Mouse (Mus musculus) C2C12 (cell line): ENCODE measurements around the gene Mypop. TPM values are rescaled to one million over a fixed set of nuclear protein-coding genes. Genes with fewer than 3 reads are reported as not detected.

Experiments
- H3K27me3 ChIP-seq: one replicate; pipeline ENCODE4 v1.6.1; 2011; ENCODE audit not compliant: control insufficient read depth, insufficient read depth, insufficient read length
- H3K36me3 ChIP-seq: one replicate; pipeline ENCODE4 v1.6.1; 2011; ENCODE audit not compliant: control insufficient read depth, insufficient read depth
- H3K4me3 ChIP-seq: one replicate; pipeline ENCODE4 v1.5.1; 2011; ENCODE audit warnings: mild to moderate bottlenecking, control low read depth; ENCODE audit not compliant: poor library complexity, insufficient read depth, severe bottlenecking
- H3K79me2 ChIP-seq: one replicate; pipeline ENCODE4 v1.6.1; 2011; ENCODE audit not compliant: control insufficient read depth, insufficient read depth
- H3K79me3 ChIP-seq: one replicate; pipeline ENCODE4 v1.6.1; 2011; ENCODE audit warnings: low read depth, control low read depth
- H3ac ChIP-seq: one replicate; pipeline ENCODE3; 2011; ENCODE audit warnings: low read depth; ENCODE audit not compliant: control insufficient read depth, insufficient read length
- CEBPB ChIP-seq: IDR thresholded peaks from one replicate; pipeline ENCODE4 v1.6.1; 2011; ENCODE audit warnings: low read depth, mild to moderate bottlenecking, control low read depth, moderate library complexity
- CTCF ChIP-seq: IDR thresholded peaks from one replicate; pipeline ENCODE4 v1.5.1; 2011; ENCODE audit not compliant: control insufficient read depth, insufficient read depth, insufficient read length
- FOSL1 ChIP-seq: IDR thresholded peaks from one replicate; pipeline ENCODE4 v1.8.0; 2011; ENCODE audit warnings: mild to moderate bottlenecking, low read length; ENCODE audit not compliant: poor library complexity, insufficient read depth, severe bottlenecking
- MAX ChIP-seq: IDR thresholded peaks from one replicate; pipeline ENCODE4 v1.6.1; 2011; ENCODE audit warnings: mild to moderate bottlenecking, control low read depth
- MYOD1 ChIP-seq: IDR thresholded peaks from one replicate; pipeline ENCODE4 v1.6.1; 2011; ENCODE audit warnings: low read depth; ENCODE audit not compliant: control insufficient read depth, insufficient read length
- MYOG ChIP-seq: IDR thresholded peaks from one replicate; pipeline ENCODE4 v1.6.1; 2011; ENCODE audit not compliant: control insufficient read depth, insufficient read length; ENCODE audit errors: extremely low read depth
- USF1 ChIP-seq: IDR thresholded peaks from one replicate; pipeline ENCODE4 v1.6.1; 2011; ENCODE audit warnings: low read depth, mild to moderate bottlenecking, control low read depth, moderate library complexity
- polyA plus RNA-seq: library from polyadenylated mRNA; unstranded; fragments of >200 nt; fragmentation: generic; extraction: Trizol; gene quantifications from one replicate; pipeline ENCODE4 v1.2.1, GENCODE M21; 2012; ENCODE audit warnings: missing spikeins

Mypop gene
- polyA plus RNA-seq, 1 experiment: 17.8 TPM

DNA sequence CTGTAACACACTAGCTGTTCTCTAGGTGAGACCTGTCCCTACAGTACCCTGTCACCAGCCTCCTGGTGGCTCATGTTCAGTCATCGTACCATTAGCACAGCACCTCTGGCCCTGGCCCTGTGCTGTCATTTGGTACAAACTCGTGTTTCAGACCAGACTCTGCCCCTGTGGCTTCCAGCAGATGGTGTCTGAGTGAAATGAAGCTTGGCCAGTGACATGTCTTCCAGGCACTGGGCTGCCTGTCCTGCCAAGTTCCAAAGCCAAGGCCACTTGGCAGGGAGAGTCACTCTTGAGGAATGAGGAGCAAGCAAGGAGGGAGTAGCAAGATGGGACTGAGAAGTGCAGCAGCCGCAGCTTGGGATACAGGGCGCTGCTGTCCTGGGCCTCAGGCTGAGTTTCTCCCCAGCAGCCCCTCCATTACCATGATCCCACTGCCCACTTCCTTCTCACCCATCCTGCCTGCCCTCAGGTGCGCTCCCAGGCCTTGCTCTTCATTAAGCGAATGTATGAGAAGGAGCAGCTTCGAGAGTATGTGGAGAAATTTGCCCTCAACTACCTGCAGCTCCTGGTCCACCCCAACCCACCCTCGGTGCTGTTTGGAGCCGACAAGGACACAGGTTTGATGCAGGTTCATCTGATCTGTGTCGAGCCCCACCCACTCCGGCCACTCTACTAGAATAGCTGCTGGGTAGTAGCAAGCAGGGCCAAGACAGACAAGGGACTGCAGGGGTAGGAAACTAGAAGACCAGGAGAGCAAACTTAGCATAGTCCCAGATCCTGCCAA lies 55.4 kb downstream of the Mypop start:
- Histone ChIP-seq H3K79me2 (no peaks in the 10 kb centered on the region), H3K27me3 (no peaks in the 10 kb centered on the region), H3K79me3 (no peaks in the 10 kb centered on the region), H3K36me3 (peaks cover 36% of the 10 kb centered on the region), H3K4me3 (no peak overlapping the region), H3ac (no peak overlapping the region)
- TF ChIP-seq CEBPB (no peak), CTCF (no peak), MYOD1 (no peak), MYOG (no peak), FOSL1 (no peak), MAX (no peak), USF1 (no peak)

DNA sequence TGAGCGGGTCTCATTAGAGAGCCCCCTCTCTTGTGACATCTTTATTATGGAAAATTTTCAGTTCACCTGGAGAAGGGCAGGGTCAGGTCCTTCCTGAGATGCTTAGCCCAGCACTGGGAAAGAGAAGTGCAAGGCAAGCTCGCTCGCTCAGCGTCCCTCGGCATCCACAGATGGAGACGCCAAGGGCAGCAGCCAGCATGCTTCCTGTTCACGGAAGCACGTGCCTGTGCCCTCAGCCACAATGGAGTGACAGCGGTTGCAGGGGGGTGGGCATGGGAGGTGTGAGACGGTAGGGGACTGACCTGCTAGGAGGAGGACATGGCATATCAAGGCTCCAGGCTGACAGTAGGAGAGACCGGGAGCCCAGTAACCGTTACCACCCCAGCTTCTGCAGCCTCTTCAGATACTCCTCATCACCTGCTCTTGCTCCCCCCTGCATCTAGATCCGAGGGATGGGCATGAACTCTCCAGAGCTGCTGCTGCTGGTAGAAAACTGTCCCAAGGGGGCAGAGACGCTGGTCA lies 57.0 kb downstream of the Mypop start:
- H3K27me3 ChIP-seq: no peaks in the 10 kb centered on the region
- no peaks in the 10 kb centered on the region for H3K79me3 ChIP-seq
- H3K4me3 ChIP-seq: no peak overlapping the region
- TF ChIP-seq USF1 (no peak), MYOD1 (no peak), FOSL1 (no peak), MYOG (no peak), CEBPB (no peak), MAX (no peak), CTCF (no peak)
- H3ac ChIP-seq: no peak overlapping the region
- no peaks in the 10 kb centered on the region for H3K79me2 ChIP-seq
- H3K36me3 ChIP-seq: peaks cover 31% of the 10 kb centered on the region

DNA sequence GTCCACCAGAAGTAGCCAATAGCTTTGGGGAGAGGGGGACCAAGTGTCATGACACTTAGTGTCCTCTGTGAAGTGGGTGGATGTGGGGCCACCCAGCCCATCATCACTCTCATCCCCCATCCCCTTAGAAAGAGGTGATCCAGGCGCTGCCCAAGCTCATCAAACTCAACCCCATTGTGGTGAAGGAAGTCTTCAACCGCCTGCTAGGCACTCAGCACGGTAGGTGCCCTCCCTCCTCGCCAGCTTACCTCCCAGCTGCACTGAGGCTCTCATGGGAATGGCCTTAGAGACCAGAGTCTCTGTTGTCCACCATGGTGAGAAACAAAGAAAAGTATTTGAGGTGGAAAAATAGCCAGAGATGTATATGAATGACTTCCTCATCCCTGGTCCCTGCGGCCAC lies 58.2 kb downstream of the Mypop start:
- no peak for TF ChIP-seq CEBPB
- TF ChIP-seq MYOD1: no peak
- no peak for TF ChIP-seq MAX
- TF ChIP-seq MYOG: no peak
- no peak for TF ChIP-seq FOSL1
- no peak for TF ChIP-seq USF1
- no peak for TF ChIP-seq CTCF
- no peaks in the 10 kb centered on the region for H3K27me3 ChIP-seq
- H3K36me3 ChIP-seq: peaks cover 26% of the 10 kb centered on the region
- no peaks in the 10 kb centered on the region for H3K79me3 ChIP-seq
- no peak overlapping the region for H3K4me3 ChIP-seq
- no peaks in the 10 kb centered on the region for H3K79me2 ChIP-seq
- H3ac ChIP-seq: no peak overlapping the region

DNA sequence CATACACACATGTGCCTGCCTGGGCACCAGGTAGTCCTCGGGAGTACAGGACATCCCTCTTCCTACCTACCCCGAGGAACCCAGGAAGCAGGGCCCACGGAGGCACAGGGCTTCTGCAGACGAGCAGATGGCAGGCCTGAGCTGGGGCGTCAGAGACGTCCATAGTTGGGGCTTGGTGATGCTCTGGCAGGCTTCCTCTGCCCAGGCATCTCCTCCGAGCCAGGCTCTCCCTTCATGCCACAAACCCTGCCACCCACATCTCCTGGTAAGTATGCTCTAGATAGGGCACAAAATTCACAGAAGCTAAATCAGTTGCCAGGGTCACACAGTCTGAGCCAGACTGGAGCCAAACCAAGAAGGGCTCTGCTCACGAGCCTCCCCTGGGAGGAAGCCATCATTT lies 59.1 kb downstream of the Mypop start:
- TF ChIP-seq MYOG (no peak), USF1 (no peak), CEBPB (no peak), CTCF (no peak), MAX (no peak), MYOD1 (no peak), FOSL1 (no peak)
- peaks cover 22% of the 10 kb centered on the region for H3K36me3 ChIP-seq

DNA sequence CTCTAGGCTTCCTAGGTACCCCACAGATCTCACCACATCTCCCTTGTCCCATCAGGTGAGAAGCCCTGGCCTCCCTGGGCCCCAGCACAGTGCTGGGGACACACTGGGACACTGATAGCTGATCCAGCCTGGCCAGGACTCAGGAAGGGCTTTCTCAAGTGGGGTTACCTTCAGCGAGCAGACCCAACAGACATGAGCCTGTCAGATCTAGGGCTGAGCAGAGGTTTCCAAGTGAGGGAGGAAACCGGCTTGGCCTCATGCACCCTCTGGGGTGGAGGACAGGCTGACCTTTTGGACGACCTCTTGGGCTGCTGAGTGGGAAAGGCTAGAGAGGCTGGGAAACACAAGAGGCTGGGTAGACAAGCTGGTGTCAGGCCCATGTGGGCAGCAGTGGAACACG lies 60.1 kb downstream of the Mypop start:
- Histone ChIP-seq H3K79me2 (no peaks in the 10 kb centered on the region), H3K36me3 (peaks cover 22% of the 10 kb centered on the region), H3ac (no peak overlapping the region), H3K27me3 (no peaks in the 10 kb centered on the region), H3K4me3 (no peak overlapping the region), H3K79me3 (no peaks in the 10 kb centered on the region)
- no peak for TF ChIP-seq FOSL1
- no peak for TF ChIP-seq CEBPB
- TF ChIP-seq MAX: no peak
- no peak for TF ChIP-seq MYOD1
- TF ChIP-seq MYOG: no peak

More for the DNA sequence above, 59.1 kb downstream of the Mypop start:
- no peak overlapping the region for H3K4me3 ChIP-seq
- no peaks in the 10 kb centered on the region for H3K79me2 ChIP-seq
- H3ac ChIP-seq: no peak overlapping the region
- no peaks in the 10 kb centered on the region for H3K79me3 ChIP-seq
- no peaks in the 10 kb centered on the region for H3K27me3 ChIP-seq

Other genes with a start within 250 kb of the Mypop start
- not detected for gene Psg19, start 192.7 kb upstream of the Mypop start, polyA plus RNA-seq
- not detected for gene Psg17, start 169.6 kb upstream of the Mypop start, polyA plus RNA-seq
- gene Mill2, start 151.3 kb upstream of the Mypop start, polyA plus RNA-seq: 0.18 TPM
- gene Pglyrp1, start 119.9 kb upstream of the Mypop start, polyA plus RNA-seq: 0.05 TPM
- gene Ccdc61, start 80.8 kb upstream of the Mypop start, polyA plus RNA-seq: 10.8 TPM
- 0.05 TPM for gene Nova2, start 65.4 kb upstream of the Mypop start, polyA plus RNA-seq
- not detected for gene Nanos2, start 3.8 kb upstream of the Mypop start, polyA plus RNA-seq
- gene Irf2bp1, start 12.8 kb downstream of the Mypop start, polyA plus RNA-seq: 39.4 TPM
- gene Foxa3, start 32.3 kb downstream of the Mypop start, polyA plus RNA-seq: 0.07 TPM
- gene Sympk, start 33.1 kb downstream of the Mypop start, polyA plus RNA-seq: 84.8 TPM
- gene Rsph6a, start 63.4 kb downstream of the Mypop start, polyA plus RNA-seq: 0.09 TPM
- gene Dmwd, start 85.0 kb downstream of the Mypop start, polyA plus RNA-seq: 83.1 TPM
- gene Dmpk, start 92.6 kb downstream of the Mypop start, polyA plus RNA-seq: 120 TPM
- 1.6 TPM for gene Six5, start 103.3 kb downstream of the Mypop start, polyA plus RNA-seq
- not detected for gene Gm4969, start 127.1 kb downstream of the Mypop start, polyA plus RNA-seq
- 7.4 TPM for gene Fbxo46, start 128.6 kb downstream of the Mypop start, polyA plus RNA-seq
- 12.3 TPM for gene Qpctl, start 158.0 kb downstream of the Mypop start, polyA plus RNA-seq
- gene Snrpd2, start 158.5 kb downstream of the Mypop start, polyA plus RNA-seq: 255 TPM
- gene Gipr, start 174.9 kb downstream of the Mypop start, polyA plus RNA-seq: 0.43 TPM
- 16.4 TPM for gene Eml2, start 185.2 kb downstream of the Mypop start, polyA plus RNA-seq
- gene Gpr4, start 221.3 kb downstream of the Mypop start, polyA plus RNA-seq: 0.05 TPM
- 27.5 TPM for gene Opa3, start 237.1 kb downstream of the Mypop start, polyA plus RNA-seq